Mouse (Mus musculus) lung, postnatal 0 days (tissue): ENCODE measurements around the gene Vps8. TPM values are rescaled to one million over a fixed set of nuclear protein-coding genes. Genes with fewer than 3 reads are reported as not detected.
A peak's percentile ranks its signal among the peaks of the same experiment; 100 is the strongest.

Source experiments
- ATAC-seq: fragments of 200-750 bp; cut with Nextera tagmentation; 2 replicates; pipeline ENCODE4 v1.8.0; 2017; ENCODE audit warnings: moderate library complexity
- DNase-seq: peaks from one replicate; pipeline ENCODE4 v3.0.0-alpha.2; 2016; ENCODE audit warnings: low spot score
- H3K27ac ChIP-seq: fragments of 300-500 bp; sonication (generic); 2 replicates; pipeline ENCODE4 v1.5.1; 2014; ENCODE audit warnings: antibody characterized with exemption, mild to moderate bottlenecking, low read length, mixed read lengths
- H3K27me3 ChIP-seq: fragments of 300-500 bp; sonication (generic); replicated peaks from 2 replicates; pipeline ENCODE4 v1.6.1; 2014; ENCODE audit warnings: low read length, mixed read lengths; ENCODE audit not compliant: insufficient read depth
- H3K36me3 ChIP-seq: fragments of 300-500 bp; sonication (generic); 2 replicates; pipeline ENCODE4 v1.6.1; 2014; ENCODE audit warnings: low read length, mixed read lengths; ENCODE audit not compliant: insufficient read depth
- H3K4me1 ChIP-seq: fragments of 300-500 bp; sonication (generic); 2 replicates; pipeline ENCODE4 v1.6.1; 2014; ENCODE audit warnings: antibody characterized with exemption, low read depth, low read length, mixed read lengths; ENCODE audit not compliant: insufficient read depth
- H3K4me2 ChIP-seq: fragments of 300-500 bp; sonication (generic); replicated peaks from 2 replicates; pipeline ENCODE4 v1.6.1; 2014; ENCODE audit warnings: low read depth, mild to moderate bottlenecking, low read length, moderate library complexity, mixed read lengths
- H3K4me3 ChIP-seq: fragments of 300-500 bp; sonication (generic); 2 replicates; pipeline ENCODE4 v1.5.1; 2014; ENCODE audit warnings: low read depth, low read length
- H3K9ac ChIP-seq: fragments of 300-500 bp; sonication (generic); replicated peaks from 2 replicates; pipeline ENCODE4 v1.6.1; 2014; ENCODE audit warnings: low read depth, mild to moderate bottlenecking
- H3K9me3 ChIP-seq: fragments of 300-500 bp; sonication (generic); 2 replicates; pipeline ENCODE4 v1.6.1; 2016; ENCODE audit warnings: low read length, mixed read lengths
- CTCF ChIP-seq: IDR thresholded peaks from 2 replicates; pipeline ENCODE4 v1.5.1; 2016; ENCODE audit warnings: antibody characterized with exemption, mild to moderate bottlenecking
- EP300 ChIP-seq: IDR thresholded peaks from 2 replicates; pipeline ENCODE4 v1.6.1; 2016; ENCODE audit warnings: antibody characterized with exemption, mild to moderate bottlenecking, control low read depth
- WGBS: fragments of 180-500 bp; shearing (Covaris S2); extraction: QIAGEN DNeasy Blood & Tissue Kit; methylation state at CpG from one replicate; pipeline ENCODE4 v1.1.7; 2014; 5-methylcytosine and 5-hydroxymethylcytosine counted together
- polyA plus RNA-seq: library from polyadenylated mRNA; unstranded; fragments of >200 nt; fragmentation: Nextera tagmentation; extraction: Ambion mirVana; gene quantifications from 2 replicates; pipeline ENCODE4 v1.2.1, GENCODE M21; 2015

Vps8 gene
- polyA plus RNA-seq, 1 experiment from 2014 or later = 9.3 TPM

DNA sequence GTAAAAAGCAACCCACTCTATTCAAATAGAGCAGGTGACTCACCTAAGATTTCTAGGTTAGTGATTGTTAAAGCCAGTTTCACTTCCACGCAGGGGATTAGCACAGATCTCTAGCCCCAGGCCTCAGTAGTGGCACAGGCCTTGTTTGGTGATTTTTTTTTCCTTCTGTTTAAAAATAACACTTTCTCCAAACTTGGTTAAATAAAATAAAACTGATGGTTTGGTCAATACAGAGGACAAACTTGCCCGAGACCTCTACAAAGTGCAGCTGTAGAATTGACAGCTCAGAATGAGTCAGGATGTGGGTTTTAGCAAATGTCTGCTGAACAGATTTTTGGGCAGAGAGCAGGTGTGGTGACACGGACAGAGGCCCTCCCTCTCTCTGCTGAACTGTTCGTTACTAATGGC lies 208.9 kb downstream of the Vps8 start:
- Histone ChIP-seq H3K27ac (no peak overlapping the region), H3K9ac (no peak overlapping the region), H3K4me1 (no peaks in the 10 kb centered on the region), H3K4me2 (no peak overlapping the region), H3K4me3 (no peak overlapping the region), H3K9me3 (no peaks in the 10 kb centered on the region), H3K27me3 (no peaks in the 10 kb centered on the region), H3K36me3 (no peaks in the 10 kb centered on the region)
- ATAC-seq (no peak), DNase-seq (no peak)
- 74% methylated on average over 4 of the region's 4 CpGs for WGBS
- no peak for TF ChIP-seq CTCF
- TF ChIP-seq EP300 = no peak

DNA sequence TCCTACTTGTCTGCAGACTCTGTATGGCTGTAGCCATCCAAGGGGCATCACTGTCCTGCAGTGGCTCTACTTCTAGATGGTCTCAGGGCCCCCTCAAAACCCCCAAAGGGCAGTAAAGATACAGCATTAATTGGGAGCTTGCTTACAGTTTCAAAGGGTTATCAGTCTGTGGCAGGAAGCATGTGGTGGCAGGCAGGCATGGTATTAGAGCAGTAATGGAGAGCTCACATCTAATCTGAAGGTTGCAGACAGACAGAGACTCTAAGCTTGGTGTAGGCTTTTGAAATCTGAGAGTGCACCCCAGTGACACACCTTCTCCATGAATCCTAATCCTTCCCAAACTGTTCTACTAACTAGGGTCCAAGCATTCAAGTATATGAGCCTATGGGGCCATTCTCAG lies 211.5 kb downstream of the Vps8 start:
- no peaks in the 10 kb centered on the region for H3K4me1 ChIP-seq
- ATAC-seq (no peak), DNase-seq (no peak)

GRCm38 (mm10) chr16:21636156-21636853 lies 213.4 kb downstream of the Vps8 start:
- WGBS = 67% methylated on average over 5 of the region's 5 CpGs
- peaks cover 2% of the 10 kb centered on the region; the same call in 1 of the 2 replicates for H3K4me1 ChIP-seq

More for the DNA sequence above, 211.5 kb downstream of the Vps8 start:
- H3K9ac ChIP-seq = no peak overlapping the region
- no peaks in the 10 kb centered on the region for H3K36me3 ChIP-seq
- H3K27me3 ChIP-seq = no peaks in the 10 kb centered on the region
- no peak overlapping the region for H3K4me3 ChIP-seq
- H3K27ac ChIP-seq = no peak overlapping the region
- no peak for TF ChIP-seq EP300
- TF ChIP-seq CTCF = no peak
- H3K4me2 ChIP-seq = no peak overlapping the region
- H3K9me3 ChIP-seq = no peaks in the 10 kb centered on the region

GRCm38 (mm10) chr16:21637201-21637819 lies 214.4 kb downstream of the Vps8 start:
- H3K4me3 ChIP-seq = no peak overlapping the region
- H3K9ac ChIP-seq = no peak overlapping the region
- no peaks in the 10 kb centered on the region for H3K9me3 ChIP-seq
- 59% methylated on average over 11 of the region's 11 CpGs for WGBS
- H3K27me3 ChIP-seq = no peaks in the 10 kb centered on the region
- ATAC-seq (peak; percentile 37), DNase-seq (peak; percentile 26)
- H3K4me2 ChIP-seq = no peak overlapping the region
- no peaks in the 10 kb centered on the region for H3K36me3 ChIP-seq
- peak overlapping the region; percentile 54 for H3K27ac ChIP-seq
- TF ChIP-seq CTCF = no peak
- peak; percentile 68 for TF ChIP-seq EP300
- peaks cover 9% of the 10 kb centered on the region; the same call in 1 of the 2 replicates for H3K4me1 ChIP-seq

More at GRCm38 (mm10) chr16:21636156-21636853, 213.4 kb downstream of the Vps8 start:
- Histone ChIP-seq H3K36me3 (no peaks in the 10 kb centered on the region), H3K4me2 (no peak overlapping the region), H3K27ac (no peak overlapping the region), H3K9me3 (no peaks in the 10 kb centered on the region), H3K4me3 (no peak overlapping the region), H3K27me3 (no peaks in the 10 kb centered on the region), H3K9ac (no peak overlapping the region)
- TF ChIP-seq CTCF (no peak), EP300 (no peak)
- DNase-seq (no peak), ATAC-seq (peak; percentile 41; the same call in 1 of the 2 replicates)

DNA sequence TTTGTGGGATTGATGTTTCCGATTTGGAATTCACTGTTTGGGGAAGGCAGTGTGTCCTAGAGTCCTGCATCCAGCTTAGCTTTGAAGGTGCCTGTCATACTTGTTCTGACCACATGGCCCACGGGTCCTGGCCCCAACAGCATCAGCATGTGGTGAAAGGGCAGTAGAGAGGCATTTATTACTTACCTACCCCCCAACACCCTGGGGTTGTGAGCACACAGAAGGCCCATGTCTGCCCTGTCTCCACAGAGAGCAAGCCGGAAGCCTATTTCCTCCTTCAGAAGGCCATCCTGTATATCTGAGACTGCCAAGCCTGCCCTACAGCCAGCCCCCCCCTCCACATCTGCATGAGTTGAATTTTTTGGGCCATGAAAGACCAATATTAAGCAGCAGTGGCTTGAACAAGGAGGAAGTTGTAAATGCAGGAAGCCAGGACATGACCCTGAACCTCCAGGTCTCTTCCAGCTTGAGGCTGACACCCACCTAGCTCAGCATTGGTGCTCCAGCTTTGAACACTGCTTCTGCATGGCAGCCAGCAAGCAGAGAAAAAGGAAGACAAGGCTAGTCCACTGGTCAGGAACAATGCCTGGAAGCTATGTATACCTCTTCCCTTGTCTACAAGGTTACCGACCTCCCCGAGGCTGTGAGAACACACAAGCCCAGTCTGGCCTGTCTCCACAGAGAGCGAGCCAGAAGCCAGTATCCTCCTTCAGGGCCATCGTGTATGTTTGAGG lies 218.0 kb downstream of the Vps8 start:
- TF ChIP-seq CTCF (0 out of 2 replicates have a peak, but pooled peaks have one; percentile 18), EP300 (no peak)
- Histone ChIP-seq H3K4me2 (no peak overlapping the region), H3K27me3 (no peaks in the 10 kb centered on the region), H3K9me3 (no peaks in the 10 kb centered on the region), H3K4me3 (no peak overlapping the region), H3K4me1 (peaks cover 16% of the 10 kb centered on the region; the same call in 1 of the 2 replicates), H3K9ac (no peak overlapping the region), H3K36me3 (no peaks in the 10 kb centered on the region), H3K27ac (peak overlapping the region; percentile 54)
- 0 out of 2 replicates have a peak, but pooled peaks have one; percentile 6 for ATAC-seq
- DNase-seq = no peak
- 63% methylated on average over 7 of the region's 7 CpGs for WGBS

GRCm38 (mm10) chr16:21641944-21642343 lies 219.0 kb downstream of the Vps8 start:
- DNase-seq (peak; percentile 88), ATAC-seq (peak; percentile 73)
- H3K4me2 ChIP-seq = no peak overlapping the region
- no peak overlapping the region for H3K9ac ChIP-seq
- WGBS = 23% methylated on average over 3 of the region's 3 CpGs
- peak overlapping the region; percentile 54; the same call in 1 of the 2 replicates for H3K27ac ChIP-seq
- peaks cover 16% of the 10 kb centered on the region; the same call in 1 of the 2 replicates for H3K4me1 ChIP-seq
- no peaks in the 10 kb centered on the region for H3K27me3 ChIP-seq
- TF ChIP-seq EP300 (peak; percentile 91), CTCF (no peak)
- H3K9me3 ChIP-seq = no peaks in the 10 kb centered on the region
- H3K36me3 ChIP-seq = no peaks in the 10 kb centered on the region
- H3K4me3 ChIP-seq = no peak overlapping the region
